Mouse (Mus musculus): Measurements from ENCODE around the gene Dok5. TPM values are rescaled to one million over a fixed set of nuclear protein-coding genes. Genes with fewer than 3 reads are reported as not detected.

Dok5 gene
- polyA plus RNA-seq, 1 experiment from 2014 or later, result 11.4 TPM

DNA sequence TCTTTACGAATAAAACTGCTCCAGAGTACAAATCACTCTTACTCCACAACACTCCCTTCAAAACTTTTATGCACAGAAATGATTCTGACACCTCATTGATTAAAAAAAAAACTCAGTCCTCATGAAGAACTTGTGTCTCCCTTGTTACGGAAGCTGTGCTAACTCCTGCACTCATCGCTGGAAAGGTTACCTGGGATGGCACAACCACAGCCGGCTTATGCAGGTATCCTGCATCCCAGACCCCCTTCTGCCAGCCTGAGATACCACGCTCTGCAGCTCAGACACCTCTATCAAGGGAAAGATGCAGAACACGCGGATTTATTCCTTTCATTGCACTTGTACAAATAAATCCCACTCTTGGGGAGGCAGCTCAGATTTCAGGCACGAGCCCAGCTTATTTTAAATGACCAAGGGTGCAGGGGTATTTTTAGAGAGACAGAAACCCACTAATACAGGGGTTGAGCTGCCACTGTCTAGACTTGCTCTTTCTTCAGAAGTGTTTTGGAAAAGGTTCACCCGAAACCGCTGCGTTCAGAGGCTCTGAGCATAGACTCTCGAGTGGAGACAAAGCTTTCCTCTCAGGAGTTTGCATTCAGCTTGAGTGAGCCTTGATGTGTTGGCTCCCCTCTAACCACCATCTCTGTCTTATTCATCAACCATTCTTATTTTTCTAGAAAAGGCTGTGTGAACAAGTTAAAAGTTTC, 76.1 kb downstream of the Dok5 start:
- Histone ChIP-seq H3K9ac (no peak overlapping the region), H3K4me1 (peaks cover 19% of the 10 kb centered on the region), H3K27ac (peak overlapping the region; percentile 60), H3K27me3 (no peaks in the 10 kb centered on the region), H3K4me3 (no peak overlapping the region), H3K36me3 (no peaks in the 10 kb centered on the region), H3K4me2 (0 out of 2 replicates have a peak overlapping the region, but pooled peaks have one; percentile 16), H3K9me3 (no peaks in the 10 kb centered on the region)
- no peak for ATAC-seq (ENCODE audit: insufficient number of reproducible peaks, insufficient read depth, low FRiP score, low TSS enrichment, low read depth)
- 53% methylated on average over 12 of the region's 12 CpGs for WGBS

GRCm38 (mm10) chr2:170808259-170808789, 76.7 kb downstream of the Dok5 start:
- Histone ChIP-seq H3K27ac (peak overlapping the region; percentile 60), H3K9ac (no peak overlapping the region), H3K4me1 (peaks cover 19% of the 10 kb centered on the region), H3K4me3 (no peak overlapping the region), H3K27me3 (no peaks in the 10 kb centered on the region), H3K4me2 (no peak overlapping the region), H3K9me3 (no peaks in the 10 kb centered on the region), H3K36me3 (no peaks in the 10 kb centered on the region)
- 52% methylated on average over 10 of the region's 10 CpGs for WGBS
- ATAC-seq (ENCODE audit: insufficient number of reproducible peaks, insufficient read depth, low FRiP score, low TSS enrichment, low read depth), result no peak

DNA sequence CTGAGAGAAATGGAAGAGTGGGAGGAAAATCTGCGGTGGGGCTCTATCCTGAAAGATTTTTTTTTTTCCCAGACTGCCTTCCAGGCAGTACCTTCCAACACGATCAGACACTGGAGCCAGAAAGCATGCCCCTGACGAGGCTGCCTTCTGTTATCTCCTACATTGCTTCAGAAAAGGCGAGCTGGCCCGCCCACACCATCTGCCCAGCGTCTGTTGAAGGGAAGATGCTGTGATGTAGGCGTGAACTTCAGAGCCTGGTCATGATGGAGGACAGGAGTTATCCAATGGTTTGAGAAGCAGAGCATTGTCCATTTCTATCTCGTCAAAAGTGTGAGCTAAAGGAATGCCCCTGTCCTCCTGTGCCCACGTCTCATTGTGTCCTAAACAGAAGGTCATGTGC, 79.7 kb downstream of the Dok5 start:
- Histone ChIP-seq H3K27ac (no peak overlapping the region), H3K4me2 (no peak overlapping the region), H3K4me3 (no peak overlapping the region), H3K9me3 (no peaks in the 10 kb centered on the region), H3K36me3 (no peaks in the 10 kb centered on the region), H3K4me1 (peaks cover 15% of the 10 kb centered on the region), H3K27me3 (no peaks in the 10 kb centered on the region), H3K9ac (no peak overlapping the region)
- 79% methylated on average over 9 of the region's 9 CpGs for WGBS
- no peak for ATAC-seq (ENCODE audit: insufficient number of reproducible peaks, insufficient read depth, low FRiP score, low TSS enrichment, low read depth)

GRCm38 (mm10) chr2:170816302-170816701, 84.7 kb downstream of the Dok5 start:
- peaks cover 4% of the 10 kb centered on the region; the same call in 1 of the 2 replicates for H3K9me3 ChIP-seq
- 72% methylated on average over 8 of the region's 8 CpGs for WGBS

DNA sequence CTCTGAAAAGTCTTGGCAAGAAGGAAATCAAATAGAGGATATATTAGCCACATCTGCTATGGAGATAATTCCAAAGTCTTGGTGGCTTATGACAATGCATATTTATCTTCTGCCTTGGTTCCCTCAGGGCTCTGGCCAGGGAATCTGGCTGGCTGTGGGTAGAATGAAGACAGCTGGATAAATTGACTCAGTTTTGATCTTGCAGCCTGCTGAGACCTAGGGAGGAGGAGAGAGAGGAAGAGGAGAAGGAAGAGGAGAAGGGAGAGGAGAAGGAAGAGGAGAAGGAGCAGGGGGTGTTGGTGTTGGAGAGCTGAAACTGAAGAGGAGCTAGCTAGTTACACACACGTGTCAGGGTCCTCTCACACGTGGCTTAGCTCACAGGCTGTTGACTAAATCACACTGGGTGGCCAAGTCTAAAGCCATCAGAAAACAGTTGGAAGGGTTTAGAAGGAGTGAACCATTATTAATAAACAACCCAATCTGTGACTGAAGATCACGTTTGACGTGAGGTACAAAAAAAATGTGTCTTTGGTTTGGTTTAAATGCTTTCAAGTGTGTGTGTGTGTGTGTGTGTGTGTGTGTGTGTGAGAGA, 85.6 kb downstream of the Dok5 start:
- Histone ChIP-seq H3K27ac (no peak overlapping the region), H3K9ac (no peak overlapping the region), H3K36me3 (no peaks in the 10 kb centered on the region), H3K4me1 (no peaks in the 10 kb centered on the region), H3K27me3 (no peaks in the 10 kb centered on the region), H3K4me2 (no peak overlapping the region), H3K4me3 (no peak overlapping the region), H3K9me3 (peaks cover 4% of the 10 kb centered on the region; the same call in 1 of the 2 replicates)
- WGBS, result 69% methylated on average over 4 of the region's 4 CpGs
- no peak for ATAC-seq (ENCODE audit: insufficient number of reproducible peaks, insufficient read depth, low FRiP score, low TSS enrichment, low read depth)

More at GRCm38 (mm10) chr2:170816302-170816701, 84.7 kb downstream of the Dok5 start:
- Histone ChIP-seq H3K4me1 (no peaks in the 10 kb centered on the region), H3K4me3 (no peak overlapping the region), H3K4me2 (no peak overlapping the region), H3K9ac (no peak overlapping the region), H3K36me3 (no peaks in the 10 kb centered on the region), H3K27ac (no peak overlapping the region), H3K27me3 (no peaks in the 10 kb centered on the region)
- ATAC-seq (ENCODE audit: insufficient number of reproducible peaks, insufficient read depth, low FRiP score, low TSS enrichment, low read depth), result no peak

GRCm38 (mm10) chr2:170826821-170827441, 95.3 kb downstream of the Dok5 start:
- no peaks in the 10 kb centered on the region for H3K9me3 ChIP-seq
- H3K4me2 ChIP-seq, result no peak overlapping the region
- H3K27me3 ChIP-seq, result no peaks in the 10 kb centered on the region
- H3K36me3 ChIP-seq, result no peaks in the 10 kb centered on the region
- no peak overlapping the region for H3K27ac ChIP-seq
- no peak overlapping the region for H3K9ac ChIP-seq
- 74% methylated on average over 17 of the region's 17 CpGs for WGBS
- no peak overlapping the region for H3K4me3 ChIP-seq
- ATAC-seq (ENCODE audit: insufficient number of reproducible peaks, insufficient read depth, low FRiP score, low TSS enrichment, low read depth), result no peak
- no peaks in the 10 kb centered on the region for H3K4me1 ChIP-seq

DNA sequence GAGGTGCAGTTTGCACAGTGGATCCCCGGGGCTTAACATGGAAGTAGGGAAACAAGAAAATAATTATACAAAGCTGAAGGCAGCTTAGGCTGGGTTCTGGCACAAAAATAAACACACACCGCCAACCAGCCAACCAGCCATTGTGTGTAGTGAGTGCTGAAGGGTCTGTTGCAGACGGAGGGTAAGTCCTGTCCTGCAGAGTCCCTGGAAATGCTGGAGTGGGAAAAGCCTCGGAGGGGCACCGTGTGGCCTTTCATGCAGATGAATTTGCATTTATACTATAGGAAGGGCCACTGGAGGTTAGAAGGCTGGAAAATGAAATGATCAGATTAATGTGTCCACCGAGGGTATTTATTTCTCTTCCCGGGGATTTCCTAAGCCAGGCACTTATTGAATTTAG, 97.2 kb downstream of the Dok5 start:
- Histone ChIP-seq H3K4me2 (no peak overlapping the region), H3K27me3 (no peaks in the 10 kb centered on the region), H3K4me3 (no peak overlapping the region), H3K36me3 (no peaks in the 10 kb centered on the region), H3K9me3 (no peaks in the 10 kb centered on the region), H3K4me1 (no peaks in the 10 kb centered on the region), H3K27ac (no peak overlapping the region), H3K9ac (no peak overlapping the region)
- WGBS, result 65% methylated on average over 7 of the region's 7 CpGs
- ATAC-seq (ENCODE audit: insufficient number of reproducible peaks, insufficient read depth, low FRiP score, low TSS enrichment, low read depth), result no peak

DNA sequence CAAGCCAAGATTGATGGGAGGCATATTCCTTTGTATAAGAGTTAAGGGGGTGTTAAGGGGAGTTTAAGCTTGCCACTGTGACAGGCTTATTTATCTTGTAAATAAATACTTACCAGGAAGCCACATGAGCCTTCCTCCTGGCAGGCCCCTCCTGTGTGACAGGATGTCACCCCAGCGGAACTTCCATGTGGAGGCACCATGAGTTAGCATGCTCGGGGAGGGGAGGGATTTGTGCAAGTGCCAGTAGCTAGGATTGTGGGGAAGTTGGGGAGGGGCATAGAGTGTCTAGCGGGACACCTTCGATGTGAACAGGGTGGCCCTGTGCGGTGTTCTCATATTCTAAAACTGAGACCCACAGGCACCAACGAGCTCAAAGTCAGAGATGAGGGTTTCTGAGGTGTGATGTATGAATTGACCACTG, 97.6 kb downstream of the Dok5 start:
- Histone ChIP-seq H3K9me3 (no peaks in the 10 kb centered on the region), H3K27me3 (no peaks in the 10 kb centered on the region), H3K27ac (no peak overlapping the region), H3K4me2 (no peak overlapping the region), H3K9ac (no peak overlapping the region), H3K36me3 (no peaks in the 10 kb centered on the region), H3K4me1 (no peaks in the 10 kb centered on the region), H3K4me3 (no peak overlapping the region)
- 78% methylated on average over 6 of the region's 6 CpGs for WGBS
- ATAC-seq (ENCODE audit: insufficient number of reproducible peaks, insufficient read depth, low FRiP score, low TSS enrichment, low read depth), result no peak

DNA sequence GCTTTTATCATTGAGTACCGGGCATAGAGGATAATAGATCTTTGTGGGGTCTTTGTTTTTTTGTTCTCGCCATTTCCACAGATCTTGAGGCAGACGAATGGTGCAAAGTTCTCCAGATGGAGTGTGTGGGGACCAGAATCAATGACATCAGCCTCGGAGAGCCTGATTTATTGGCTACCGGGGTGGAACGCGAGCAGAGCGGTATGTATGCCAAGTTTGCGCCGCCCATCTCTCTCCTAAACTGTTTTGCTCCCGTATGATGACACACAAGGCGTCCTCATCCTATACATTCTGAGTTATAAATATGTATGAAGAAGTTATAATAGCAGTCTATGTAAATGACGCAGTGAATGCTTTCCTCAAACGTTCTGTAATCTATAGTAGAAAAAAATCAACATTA, 98.4 kb downstream of the Dok5 start:
- H3K4me3 ChIP-seq, result no peak overlapping the region
- H3K4me2 ChIP-seq, result no peak overlapping the region
- H3K9ac ChIP-seq, result no peak overlapping the region
- H3K9me3 ChIP-seq, result no peaks in the 10 kb centered on the region
- no peaks in the 10 kb centered on the region for H3K36me3 ChIP-seq
- ATAC-seq (ENCODE audit: insufficient number of reproducible peaks, insufficient read depth, low FRiP score, low TSS enrichment, low read depth), result no peak
- H3K27ac ChIP-seq, result no peak overlapping the region
- H3K27me3 ChIP-seq, result no peaks in the 10 kb centered on the region
- no peaks in the 10 kb centered on the region for H3K4me1 ChIP-seq
- WGBS, result 92% methylated on average over 14 of the region's 14 CpGs

DNA sequence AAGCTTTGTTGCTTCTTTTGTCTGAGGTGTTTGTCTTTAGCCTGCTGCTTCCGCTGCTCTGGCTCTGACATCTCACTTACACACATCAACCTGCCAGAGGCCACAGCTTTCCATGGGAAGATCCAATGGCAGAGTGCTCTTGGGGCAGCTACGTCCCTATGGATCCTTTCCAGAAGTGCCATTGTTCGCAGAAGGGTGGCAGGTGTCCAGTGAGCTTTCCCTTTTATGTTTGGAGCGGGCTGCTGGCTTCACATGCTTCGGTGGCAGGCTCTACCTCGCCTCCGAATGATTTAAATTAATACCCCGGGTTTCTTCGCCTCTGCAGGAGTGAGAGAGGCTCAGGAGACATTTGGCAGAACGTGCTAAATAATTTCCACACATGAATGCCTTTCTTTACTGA, 105.3 kb downstream of the Dok5 start:
- no peak overlapping the region for H3K9ac ChIP-seq
- H3K36me3 ChIP-seq, result no peaks in the 10 kb centered on the region
- H3K27ac ChIP-seq, result no peak overlapping the region
- no peak overlapping the region for H3K4me2 ChIP-seq
- peaks cover 6% of the 10 kb centered on the region for H3K4me1 ChIP-seq
- H3K27me3 ChIP-seq, result no peaks in the 10 kb centered on the region
- 82% methylated on average over 10 of the region's 10 CpGs for WGBS
- no peak for ATAC-seq (ENCODE audit: insufficient number of reproducible peaks, insufficient read depth, low FRiP score, low TSS enrichment, low read depth)
- H3K9me3 ChIP-seq, result no peaks in the 10 kb centered on the region
- no peak overlapping the region for H3K4me3 ChIP-seq

- peaks cover 6% of the 10 kb centered on the region for H3K4me1 ChIP-seq
- H3K36me3 ChIP-seq, result no peaks in the 10 kb centered on the region
- WGBS, result 87% methylated on average over 11 of the region's 11 CpGs
- no peak overlapping the region for H3K4me2 ChIP-seq
- no peak for ATAC-seq (ENCODE audit: insufficient number of reproducible peaks, insufficient read depth, low FRiP score, low TSS enrichment, low read depth)
- no peaks in the 10 kb centered on the region for H3K27me3 ChIP-seq
- no peaks in the 10 kb centered on the region for H3K9me3 ChIP-seq
- no peak overlapping the region for H3K4me3 ChIP-seq
- no peak overlapping the region for H3K27ac ChIP-seq
- no peak overlapping the region for H3K9ac ChIP-seq
Measured at GRCm38 (mm10) chr2:170837363-170837762, 105.8 kb downstream of the Dok5 start.

Data from embryonic facial prominence, embryonic 13.5 days (tissue).